Comparison of ENCODE assay signal across 18 mouse cellular contexts in genomic region chr12:56009976-56010375, GRCm38 (mm10).
"Had no signal": no experiment of that assay in that cellular context is flagged by ENCODE, and none has a peak within 500 bp of the region (broad histone marks: within the 10 kb centered on the region; RNA-seq: fewer than 3 reads in every experiment).

No protein-coding gene starts in this region.

- H3K27me3 ChIP-seq: limb, embryonic 12.5 days; limb, embryonic 15.5 days; liver, embryonic 13.5 days had no signal

- H3K36me3 ChIP-seq: limb, embryonic 12.5 days; limb, embryonic 15.5 days; liver, embryonic 13.5 days had no signal

- DNase-seq: kidney, adult 18-20 months; kidney, adult 9 months; kidney, postnatal 14 days; kidney, postnatal 4 days; left cerebral cortex, postnatal 4 days; liver, embryonic 13.5 days; midbrain, embryonic 14.5 days; right cerebral cortex, adult 18-20 months; right cerebral cortex, postnatal 14 days; right cerebral cortex, postnatal 4 days; thymus, adult 2 months; thymus, postnatal 14 days; thymus, postnatal 4 days had no signal

- H3K4me2 ChIP-seq: limb, embryonic 12.5 days; limb, embryonic 15.5 days; liver, embryonic 13.5 days; midbrain, embryonic 11.5 days had no signal

- H3K27ac ChIP-seq: limb, embryonic 12.5 days; limb, embryonic 15.5 days; liver, embryonic 13.5 days; stomach, postnatal 0 days had no signal

- H3K9ac ChIP-seq: limb, embryonic 12.5 days; limb, embryonic 15.5 days; liver, embryonic 13.5 days had no signal

- ATAC-seq: intestine, embryonic 16.5 days had no signal

- H3K4me3 ChIP-seq: limb, embryonic 12.5 days; limb, embryonic 15.5 days; liver, embryonic 13.5 days had no signal

- H3K4me1 ChIP-seq: limb, embryonic 12.5 days; limb, embryonic 15.5 days; liver, embryonic 13.5 days had no signal

- H3K9me3 ChIP-seq: limb, embryonic 12.5 days; limb, embryonic 15.5 days; liver, embryonic 13.5 days had no signal
